18 mouse cellular contexts compared by ENCODE assay signal in genomic region chr2:132584191-132584590, GRCm38 (mm10). TPM values are rescaled to one million over a fixed set of nuclear protein-coding genes. Genes with fewer than 3 reads are reported as not detected.
DNase-seq lines count a peak whose midpoint lies in the region; ATAC-seq and TF ChIP-seq lines count a peak whose summit lies in the region.
"Had no signal": no experiment of that assay in that cellular context is flagged by ENCODE, and none has a peak within 500 bp of the region (broad histone marks: within the 10 kb centered on the region; RNA-seq: fewer than 3 reads in every experiment).

No protein-coding gene starts in this region.

- ATAC-seq in heart, embryonic 12.5 days (ENCODE audit: insufficient number of reproducible peaks, low FRiP score): no peak
- no peak for ATAC-seq in kidney, embryonic 16.5 days (ENCODE audit: low FRiP score, low TSS enrichment)
- 0 out of 2 replicates have a peak, but pooled peaks have one; percentile 9 for ATAC-seq in stomach, embryonic 15.5 days (ENCODE audit: insufficient read depth, low FRiP score, low read depth)
- ATAC-seq in stomach, postnatal 0 days (ENCODE audit: low FRiP score, low TSS enrichment): no peak

- no peak for TF ChIP-seq EP300 in heart, adult 2 months (IDR thresholded peaks at IDR 0.05; ENCODE audit: insufficient read depth, low read depth, low read length)
- no peak for TF ChIP-seq EP300 in stomach, postnatal 0 days (optimal IDR thresholded peaks at IDR 0.05)

- peaks cover 10% of the 10 kb centered on the region for H3K4me1 ChIP-seq in heart, adult 2 months (ENCODE audit: control insufficient read depth, insufficient read depth, low read length)
- peaks cover 31% of the 10 kb centered on the region for H3K4me1 ChIP-seq in heart, embryonic 12.5 days (replicated peaks)
- H3K4me1 ChIP-seq in kidney, adult 2 months (ENCODE audit: control insufficient read depth, insufficient read depth, low read length): peaks cover 7% of the 10 kb centered on the region; the same call in 1 of the 2 replicates
- peaks cover 16% of the 10 kb centered on the region for H3K4me1 ChIP-seq in kidney, embryonic 16.5 days (ENCODE audit: insufficient read depth, low read length)
- 0 out of 2 replicates have a peak, but pooled peaks cover 6% of the 10 kb centered on the region for H3K4me1 ChIP-seq in stomach, embryonic 15.5 days
- H3K4me1 ChIP-seq in stomach, postnatal 0 days (replicated peaks; ENCODE audit: control insufficient read depth, insufficient read depth): no peaks in the 10 kb centered on the region

- H3K36me3 ChIP-seq in heart, adult 2 months (ENCODE audit: control insufficient read depth, insufficient read depth, low read length): no peaks in the 10 kb centered on the region; the same call in 1 of the 2 replicates
- no peaks in the 10 kb centered on the region for H3K36me3 ChIP-seq in heart, embryonic 12.5 days
- H3K36me3 ChIP-seq in kidney, adult 2 months (ENCODE audit: control insufficient read depth, insufficient read depth, low read length): no peaks in the 10 kb centered on the region
- no peaks in the 10 kb centered on the region for H3K36me3 ChIP-seq in kidney, embryonic 16.5 days (ENCODE audit: insufficient read depth, low read length)
- H3K36me3 ChIP-seq in stomach, embryonic 15.5 days: no peaks in the 10 kb centered on the region
- H3K36me3 ChIP-seq in stomach, postnatal 0 days (ENCODE audit: control insufficient read depth, insufficient read depth, low read length): no peaks in the 10 kb centered on the region
- H3K36me3 ChIP-seq: heart, embryonic 13.5 days; hindbrain, embryonic 12.5 days; limb, embryonic 12.5 days; lung, embryonic 15.5 days; neural tube, embryonic 12.5 days had no signal

- intact Hi-C loops in heart, adult 2 months (cut with DNase I): no loop called here

- no peaks in the 10 kb centered on the region for H3K27me3 ChIP-seq in heart, adult 2 months (ENCODE audit: control insufficient read depth, insufficient read depth, low read length)
- no peaks in the 10 kb centered on the region for H3K27me3 ChIP-seq in heart, embryonic 12.5 days (replicated peaks)
- H3K27me3 ChIP-seq in kidney, adult 2 months (replicated peaks; ENCODE audit: control insufficient read depth, insufficient read depth, low read length): no peaks in the 10 kb centered on the region
- H3K27me3 ChIP-seq in kidney, embryonic 16.5 days (ENCODE audit: insufficient read depth, low read length): no peaks in the 10 kb centered on the region
- no peaks in the 10 kb centered on the region for H3K27me3 ChIP-seq in stomach, embryonic 15.5 days (replicated peaks)
- no peaks in the 10 kb centered on the region for H3K27me3 ChIP-seq in stomach, postnatal 0 days (ENCODE audit: control insufficient read depth, insufficient read depth, low read length)
- H3K27me3 ChIP-seq: heart, embryonic 13.5 days; hindbrain, embryonic 12.5 days; limb, embryonic 12.5 days; lung, embryonic 15.5 days; neural tube, embryonic 12.5 days had no signal

- H3K79me2 ChIP-seq in heart, adult 2 months (replicated peaks; ENCODE audit: control insufficient read depth, insufficient read depth, low read length): no peaks in the 10 kb centered on the region

- TF ChIP-seq POLR2A in heart, adult 2 months (IDR thresholded peaks at IDR 0.05; ENCODE audit: insufficient read depth, low read depth, low read length): no peak
- TF ChIP-seq POLR2A in kidney, adult 2 months (IDR thresholded peaks at IDR 0.05; ENCODE audit: low read depth, low read length): no peak

- peak overlapping the region; percentile 51; the same call in 1 of the 2 replicates for H3K27ac ChIP-seq in heart, adult 2 months
- H3K27ac ChIP-seq in heart, embryonic 12.5 days (ENCODE audit: poor library complexity, severe bottlenecking): no peak overlapping the region
- no peak overlapping the region for H3K27ac ChIP-seq in kidney, adult 2 months (ENCODE audit: insufficient read depth, low read depth, low read length)
- no peak overlapping the region for H3K27ac ChIP-seq in kidney, embryonic 16.5 days (ENCODE audit: low read length)
- H3K27ac ChIP-seq in stomach, embryonic 15.5 days: no peak overlapping the region
- H3K27ac ChIP-seq in stomach, postnatal 0 days (replicated peaks): no peak overlapping the region
- H3K27ac ChIP-seq: hindbrain, embryonic 12.5 days; limb, embryonic 12.5 days; liver, embryonic 14.5 days; lung, embryonic 15.5 days; neural tube, embryonic 12.5 days had no signal

- peak in 1 of 2 experiments; percentile 41 for DNase-seq in heart, adult 2 months
- peak; percentile 68 for DNase-seq in kidney, adult 2 months
- DNase-seq in stomach, postnatal 0 days (ENCODE audit: low spot score): no peak
- no peak for DNase-seq in neural tube, embryonic 10.5 days (ENCODE audit: extremely low spot score, low spot score)
- DNase-seq: cerebellum, adult 11-12 months; cerebellum, postnatal 14 days; gastrocnemius, postnatal 10 days; lung, postnatal 4 days; thymus, postnatal 4 days had no signal

- H3K9me3 ChIP-seq in heart, embryonic 12.5 days (replicated peaks): no peaks in the 10 kb centered on the region
- no peaks in the 10 kb centered on the region for H3K9me3 ChIP-seq in kidney, embryonic 16.5 days (ENCODE audit: low read length)
- H3K9me3 ChIP-seq in stomach, embryonic 15.5 days: no peaks in the 10 kb centered on the region
- no peaks in the 10 kb centered on the region for H3K9me3 ChIP-seq in stomach, postnatal 0 days (ENCODE audit: control insufficient read depth, low read length)
- H3K9me3 ChIP-seq: heart, embryonic 13.5 days; hindbrain, embryonic 12.5 days; limb, embryonic 12.5 days; lung, embryonic 15.5 days; neural tube, embryonic 12.5 days had no signal

- 50% methylated on average over 1 of the region's 1 CpGs for WGBS in heart, adult 2 months
- WGBS in heart, embryonic 12.5 days: 79% methylated on average over 1 of the region's 1 CpGs
- WGBS in kidney, adult 2 months: 56% methylated on average over 1 of the region's 1 CpGs
- 96% methylated on average over 1 of the region's 1 CpGs for WGBS in kidney, embryonic 16.5 days
- 80% methylated on average over 1 of the region's 1 CpGs for WGBS in stomach, embryonic 15.5 days
- 70% methylated on average over 1 of the region's 1 CpGs for WGBS in stomach, postnatal 0 days

- TF ChIP-seq CTCF in heart, adult 2 months (IDR thresholded peaks at IDR 0.05): no peak
- no peak for TF ChIP-seq CTCF in kidney, adult 2 months (conservative IDR thresholded peaks at IDR 0.05; ENCODE audit: insufficient read depth, insufficient read length, low read depth, low read length)
- TF ChIP-seq CTCF in stomach, postnatal 0 days (IDR thresholded peaks at IDR 0.05; ENCODE audit: low read depth): no peak

- H3K4me3 ChIP-seq in heart, adult 2 months: no peak overlapping the region
- H3K4me3 ChIP-seq in heart, embryonic 12.5 days: no peak overlapping the region
- no peak overlapping the region for H3K4me3 ChIP-seq in kidney, adult 2 months (ENCODE audit: insufficient read depth, low read depth, low read length)
- no peak overlapping the region for H3K4me3 ChIP-seq in kidney, embryonic 16.5 days (ENCODE audit: low read length)
- no peak overlapping the region for H3K4me3 ChIP-seq in stomach, embryonic 15.5 days (replicated peaks)
- H3K4me3 ChIP-seq in stomach, postnatal 0 days (ENCODE audit: low read depth, low read length): no peak overlapping the region
- H3K4me3 ChIP-seq: heart, embryonic 13.5 days; hindbrain, embryonic 12.5 days; limb, embryonic 12.5 days; lung, embryonic 15.5 days; neural tube, embryonic 12.5 days had no signal

- H3K4me2 ChIP-seq in heart, embryonic 12.5 days: no peak overlapping the region
- H3K4me2 ChIP-seq in kidney, embryonic 16.5 days (replicated peaks; ENCODE audit: low read depth, low read length): no peak overlapping the region
- no peak overlapping the region for H3K4me2 ChIP-seq in stomach, embryonic 15.5 days
- H3K4me2 ChIP-seq in stomach, postnatal 0 days (replicated peaks; ENCODE audit: low read depth): no peak overlapping the region
- H3K4me2 ChIP-seq: heart, embryonic 13.5 days; hindbrain, embryonic 12.5 days; limb, embryonic 12.5 days; lung, embryonic 15.5 days; neural tube, embryonic 12.5 days had no signal

- H3K9ac ChIP-seq in heart, adult 2 months (ENCODE audit: low read depth, low read length): no peak overlapping the region
- no peak overlapping the region for H3K9ac ChIP-seq in heart, embryonic 12.5 days
- no peak overlapping the region for H3K9ac ChIP-seq in kidney, embryonic 16.5 days (replicated peaks; ENCODE audit: low read length)
- H3K9ac ChIP-seq in stomach, embryonic 15.5 days: no peak overlapping the region
- H3K9ac ChIP-seq in stomach, postnatal 0 days (ENCODE audit: low read length): no peak overlapping the region
- H3K9ac ChIP-seq: heart, embryonic 13.5 days; hindbrain, embryonic 12.5 days; limb, embryonic 12.5 days; liver, embryonic 14.5 days; lung, embryonic 15.5 days; neural tube, embryonic 12.5 days had no signal

RNA-seq across cellular contexts. Expression of gene Gpcpd1, which starts 3.3 kb away (rescaled TPM):
- 100 to 1,000 TPM; 135 to 224 TPM for total RNA-seq in heart, adult 2 months (2021)
- polyA plus RNA-seq in heart, adult 2 months (2012; rRNA removed): 37.5 and 76.6 TPM in 2 replicates
- polyA plus RNA-seq in heart, embryonic 12.5 days (2016; fragmentation: Nextera tagmentation; extraction: Ambion mirVana): 42.1 and 47.6 TPM in 2 replicates
- polyA plus RNA-seq in kidney, adult 2 months (2012; rRNA removed): 5.3 and 6.1 TPM in 2 replicates
- 25.6 and 30.8 TPM in 2 replicates for polyA plus RNA-seq in kidney, embryonic 16.5 days (2015; fragmentation: Nextera tagmentation; extraction: Ambion mirVana)
- polyA plus RNA-seq in stomach, embryonic 15.5 days (2015; fragmentation: Nextera tagmentation; extraction: Ambion mirVana): 32.7 and 35.8 TPM in 2 replicates
- polyA plus RNA-seq in stomach, postnatal 0 days (2015; fragmentation: Nextera tagmentation; extraction: Ambion mirVana): 29.7 and 29.9 TPM in 2 replicates
